ENCODE assay signal across 14 mouse cellular contexts in genomic region chr5:115569721-115570120, GRCm38 (mm10). TPM values are rescaled to one million over a fixed set of nuclear protein-coding genes. Genes with fewer than 3 reads are reported as not detected.
DNase-seq lines count a peak whose midpoint lies in the region; ATAC-seq and TF ChIP-seq lines count a peak whose summit lies in the region.
"Had no signal": no experiment of that assay in that cellular context is flagged by ENCODE, and none has a peak within 500 bp of the region (broad histone marks: within the 10 kb centered on the region; RNA-seq: fewer than 3 reads in every experiment).

No protein-coding gene starts in this region.

- no peak overlapping the region for H3K4me2 ChIP-seq in kidney, postnatal 0 days (ENCODE audit: low read length)
- no peak overlapping the region for H3K4me2 ChIP-seq in stomach, embryonic 15.5 days
- H3K4me2 ChIP-seq in stomach, postnatal 0 days (replicated peaks; ENCODE audit: low read depth) = no peak overlapping the region
- 0 out of 2 replicates have a peak overlapping the region, but pooled peaks have one; percentile 38 for H3K4me2 ChIP-seq in liver, postnatal 0 days (ENCODE audit: low read depth, low read length)
- no peak overlapping the region for H3K4me2 ChIP-seq in hindbrain, embryonic 12.5 days (replicated peaks)
- H3K4me2 ChIP-seq: hindbrain, embryonic 15.5 days had no signal

- peaks cover 57% of the 10 kb centered on the region for H3K4me1 ChIP-seq in heart, embryonic 10.5 days
- H3K4me1 ChIP-seq in kidney, postnatal 0 days (replicated peaks; ENCODE audit: insufficient read depth, low read length) = peaks cover 42% of the 10 kb centered on the region
- H3K4me1 ChIP-seq in stomach, embryonic 15.5 days = peaks cover 21% of the 10 kb centered on the region
- peaks cover 3% of the 10 kb centered on the region; the same call in 1 of the 2 replicates for H3K4me1 ChIP-seq in stomach, postnatal 0 days (replicated peaks; ENCODE audit: control insufficient read depth, insufficient read depth)
- H3K4me1 ChIP-seq in liver, postnatal 0 days (ENCODE audit: insufficient read depth) = peaks cover 18% of the 10 kb centered on the region
- peaks cover 14% of the 10 kb centered on the region for H3K4me1 ChIP-seq in hindbrain, embryonic 12.5 days

- TF ChIP-seq CTCF in kidney, postnatal 0 days (IDR thresholded peaks at IDR 0.05; ENCODE audit: low read depth) = no peak
- no peak for TF ChIP-seq CTCF in stomach, postnatal 0 days (IDR thresholded peaks at IDR 0.05; ENCODE audit: low read depth)
- no peak for TF ChIP-seq CTCF in liver, postnatal 0 days (IDR thresholded peaks at IDR 0.05; ENCODE audit: low read depth)

- DNase-seq in heart, embryonic 10.5 days (ENCODE audit: low spot score) = no peak
- DNase-seq in heart, postnatal 25 days (ENCODE audit: low spot score) = no peak
- DNase-seq in kidney, postnatal 0 days (ENCODE audit: low spot score) = no peak
- no peak for DNase-seq in kidney, adult 18-20 months
- DNase-seq in stomach, postnatal 0 days (ENCODE audit: low spot score) = no peak
- no peak for DNase-seq in liver, postnatal 0 days
- DNase-seq: cerebellum, adult 11-12 months; heart, postnatal 10 days; midbrain, embryonic 14.5 days; right cerebral cortex, postnatal 14 days; thymus, adult 18-20 months had no signal

- 89% methylated on average over 4 of the region's 4 CpGs for WGBS in heart, embryonic 10.5 days
- WGBS in kidney, postnatal 0 days = 78% methylated on average over 4 of the region's 4 CpGs
- WGBS in stomach, embryonic 15.5 days = 77% methylated on average over 4 of the region's 4 CpGs
- 93% methylated on average over 4 of the region's 4 CpGs for WGBS in stomach, postnatal 0 days
- WGBS in liver, postnatal 0 days (ENCODE audit: insufficient replicate concordance) = 74% methylated on average over 4 of the region's 4 CpGs
- WGBS in hindbrain, embryonic 12.5 days = 89% methylated on average over 4 of the region's 4 CpGs

- H3K27me3 ChIP-seq in heart, embryonic 10.5 days (ENCODE audit: insufficient read depth, poor library complexity, severe bottlenecking) = no peaks in the 10 kb centered on the region
- H3K27me3 ChIP-seq in kidney, postnatal 0 days (ENCODE audit: insufficient read depth, low read length) = no peaks in the 10 kb centered on the region
- H3K27me3 ChIP-seq in stomach, embryonic 15.5 days (replicated peaks) = no peaks in the 10 kb centered on the region
- no peaks in the 10 kb centered on the region for H3K27me3 ChIP-seq in stomach, postnatal 0 days (ENCODE audit: control insufficient read depth, insufficient read depth, low read length)
- no peaks in the 10 kb centered on the region for H3K27me3 ChIP-seq in liver, postnatal 0 days (ENCODE audit: insufficient read depth, low read length)
- H3K27me3 ChIP-seq in hindbrain, embryonic 12.5 days = no peaks in the 10 kb centered on the region
- H3K27me3 ChIP-seq: hindbrain, embryonic 15.5 days had no signal

- H3K4me3 ChIP-seq in heart, embryonic 10.5 days = no peak overlapping the region
- no peak overlapping the region for H3K4me3 ChIP-seq in kidney, postnatal 0 days (replicated peaks; ENCODE audit: low read depth, low read length)
- H3K4me3 ChIP-seq in stomach, embryonic 15.5 days (replicated peaks) = no peak overlapping the region
- no peak overlapping the region for H3K4me3 ChIP-seq in stomach, postnatal 0 days (ENCODE audit: low read depth, low read length)
- H3K4me3 ChIP-seq in liver, postnatal 0 days (ENCODE audit: low read depth, low read length) = no peak overlapping the region
- no peak overlapping the region for H3K4me3 ChIP-seq in hindbrain, embryonic 12.5 days
- H3K4me3 ChIP-seq: hindbrain, embryonic 15.5 days had no signal

- H3K36me3 ChIP-seq in heart, embryonic 10.5 days = peaks cover 45% of the 10 kb centered on the region
- 0 out of 2 replicates have a peak, but pooled peaks cover 7% of the 10 kb centered on the region for H3K36me3 ChIP-seq in kidney, postnatal 0 days (ENCODE audit: insufficient read depth, low read length)
- H3K36me3 ChIP-seq in stomach, embryonic 15.5 days = peaks cover 19% of the 10 kb centered on the region; the same call in 1 of the 2 replicates
- peaks cover 8% of the 10 kb centered on the region for H3K36me3 ChIP-seq in stomach, postnatal 0 days (ENCODE audit: control insufficient read depth, insufficient read depth, low read length)
- H3K36me3 ChIP-seq in liver, postnatal 0 days (replicated peaks; ENCODE audit: insufficient read depth, low read length) = peaks cover 21% of the 10 kb centered on the region
- peaks cover 34% of the 10 kb centered on the region for H3K36me3 ChIP-seq in hindbrain, embryonic 12.5 days

- TF ChIP-seq EP300 in stomach, postnatal 0 days (optimal IDR thresholded peaks at IDR 0.05) = no peak
- no peak for TF ChIP-seq EP300 in liver, postnatal 0 days (IDR thresholded peaks at IDR 0.05; ENCODE audit: low read depth)

- intact Hi-C loops in heart, postnatal 25 days (cut with DNase I) = no loop called here

- no peak overlapping the region for H3K9ac ChIP-seq in kidney, postnatal 0 days (ENCODE audit: low read depth, low read length)
- H3K9ac ChIP-seq in stomach, embryonic 15.5 days = no peak overlapping the region
- no peak overlapping the region for H3K9ac ChIP-seq in stomach, postnatal 0 days (ENCODE audit: low read length)
- H3K9ac ChIP-seq in liver, postnatal 0 days (replicated peaks) = no peak overlapping the region; the same call in 1 of the 2 replicates
- H3K9ac ChIP-seq in hindbrain, embryonic 12.5 days = no peak overlapping the region
- H3K9ac ChIP-seq: hindbrain, embryonic 15.5 days had no signal

- H3K27ac ChIP-seq in heart, embryonic 10.5 days = peak overlapping the region; percentile 59; the same call in 1 of the 2 replicates
- peak overlapping the region; percentile 78 for H3K27ac ChIP-seq in kidney, postnatal 0 days
- H3K27ac ChIP-seq in stomach, embryonic 15.5 days = peak overlapping the region; percentile 19; the same call in 1 of the 2 replicates
- no peak overlapping the region for H3K27ac ChIP-seq in stomach, postnatal 0 days (replicated peaks)
- H3K27ac ChIP-seq in liver, postnatal 0 days (ENCODE audit: low read depth) = peak overlapping the region; percentile 73
- no peak overlapping the region for H3K27ac ChIP-seq in hindbrain, embryonic 12.5 days
- H3K27ac ChIP-seq: hindbrain, embryonic 15.5 days had no signal

- ATAC-seq in kidney, postnatal 0 days (replicated peaks; ENCODE audit: low FRiP score, low read depth) = no peak
- ATAC-seq in stomach, embryonic 15.5 days (ENCODE audit: insufficient read depth, low FRiP score, low read depth) = no peak
- no peak for ATAC-seq in stomach, postnatal 0 days (ENCODE audit: low FRiP score, low TSS enrichment)
- no peak for ATAC-seq in liver, postnatal 0 days
- ATAC-seq in hindbrain, embryonic 12.5 days (ENCODE audit: low FRiP score) = no peak

- H3K9me3 ChIP-seq in heart, embryonic 10.5 days = no peaks in the 10 kb centered on the region
- no peaks in the 10 kb centered on the region for H3K9me3 ChIP-seq in kidney, postnatal 0 days (replicated peaks; ENCODE audit: low read length)
- H3K9me3 ChIP-seq in stomach, embryonic 15.5 days = no peaks in the 10 kb centered on the region
- H3K9me3 ChIP-seq in stomach, postnatal 0 days (ENCODE audit: control insufficient read depth, low read length) = no peaks in the 10 kb centered on the region
- no peaks in the 10 kb centered on the region for H3K9me3 ChIP-seq in liver, postnatal 0 days (ENCODE audit: low read length)
- H3K9me3 ChIP-seq in hindbrain, embryonic 12.5 days (replicated peaks) = no peaks in the 10 kb centered on the region
- H3K9me3 ChIP-seq: hindbrain, embryonic 15.5 days had no signal

RNA-seq across cellular contexts. Expression of gene Gcn1l1, which starts 4.7 kb away (rescaled TPM):
- polyA plus RNA-seq in heart, embryonic 10.5 days (2016; fragmentation: Nextera tagmentation; extraction: Ambion mirVana) = 47.8 and 49.8 TPM in 2 replicates
- 10 to 100 TPM; 38.4 to 42.8 TPM for total RNA-seq in heart, postnatal 25 days (2021)
- 20.7 and 24.5 TPM in 2 replicates for polyA plus RNA-seq in kidney, postnatal 0 days (2015; fragmentation: Nextera tagmentation; extraction: Ambion mirVana)
- 34.9 and 36.4 TPM in 2 replicates for polyA plus RNA-seq in stomach, embryonic 15.5 days (2015; fragmentation: Nextera tagmentation; extraction: Ambion mirVana)
- polyA plus RNA-seq in stomach, postnatal 0 days (2015; fragmentation: Nextera tagmentation; extraction: Ambion mirVana) = 11.2 and 11.7 TPM in 2 replicates
- 7.7 and 10.3 TPM in 2 replicates for polyA plus RNA-seq in liver, postnatal 0 days (2015; fragmentation: Nextera tagmentation; extraction: Ambion mirVana)
- polyA plus RNA-seq in hindbrain, embryonic 12.5 days (2016; fragmentation: Nextera tagmentation; extraction: Ambion mirVana) = 57.6 and 62.5 TPM in 2 replicates

RNA-seq across cellular contexts. Expression of gene Rplp0, which starts 10.5 kb away (rescaled TPM):
- polyA plus RNA-seq in heart, embryonic 10.5 days (2016; fragmentation: Nextera tagmentation; extraction: Ambion mirVana) = 1,223 and 1,345 TPM in 2 replicates
- 100 to 1,000 TPM; 651 to 667 TPM for total RNA-seq in heart, postnatal 25 days (2021)
- polyA plus RNA-seq in kidney, postnatal 0 days (2015; fragmentation: Nextera tagmentation; extraction: Ambion mirVana) = 1,459 and 1,525 TPM in 2 replicates
- polyA plus RNA-seq in stomach, embryonic 15.5 days (2015; fragmentation: Nextera tagmentation; extraction: Ambion mirVana) = 1,425 and 1,562 TPM in 2 replicates
- 1,317 and 1,335 TPM in 2 replicates for polyA plus RNA-seq in stomach, postnatal 0 days (2015; fragmentation: Nextera tagmentation; extraction: Ambion mirVana)
- polyA plus RNA-seq in liver, postnatal 0 days (2015; fragmentation: Nextera tagmentation; extraction: Ambion mirVana) = 793 and 822 TPM in 2 replicates
- 819 and 900 TPM in 2 replicates for polyA plus RNA-seq in hindbrain, embryonic 12.5 days (2016; fragmentation: Nextera tagmentation; extraction: Ambion mirVana)

Comparison
In these comparisons a context has a peak if more than half of its experiments do, and no peak if none do; other contexts are left out.
1. H3K27ac ChIP-seq: peak in heart, embryonic 10.5 days (single experiment), kidney, postnatal 0 days (single experiment), stomach, embryonic 15.5 days (single experiment) and liver, postnatal 0 days (single experiment); none in stomach, postnatal 0 days (single experiment) and hindbrain, embryonic 12.5 days (single experiment).